Mouse (Mus musculus) spleen, adult 2 months (tissue): ENCODE results near the gene Cend1. TPM values are rescaled to one million over a fixed set of nuclear protein-coding genes. Genes with fewer than 3 reads are reported as not detected.
A peak's percentile ranks its signal among the peaks of the same experiment; 100 is the strongest.

ENCODE experiments used
- DNase-seq, 2 experiments: peaks; one replicate each; pipeline versions ENCODE4 v3.0.0 to v3.0.0-alpha.2; 2012 to 2021; ENCODE audit warnings: low spot score in 2 of 2, low read depth in 1 of 2
- H3K27ac ChIP-seq: fragments of 200-500 bp; 2 replicates; pipeline ENCODE4 v1.5.1; 2012; ENCODE audit warnings: low read length, inconsistent platforms; ENCODE audit not compliant: insufficient read depth
- H3K27me3 ChIP-seq: fragments of 200-500 bp; 2 replicates; pipeline ENCODE4 v1.6.1; 2012; ENCODE audit warnings: mild to moderate bottlenecking, moderate library complexity, low read length, inconsistent platforms; ENCODE audit not compliant: control insufficient read depth, insufficient read depth
- H3K36me3 ChIP-seq: fragments of 200-500 bp; 2 replicates; pipeline ENCODE4 v1.6.1; 2012; ENCODE audit warnings: mild to moderate bottlenecking, low read length, inconsistent platforms; ENCODE audit not compliant: control insufficient read depth, insufficient read depth
- H3K4me1 ChIP-seq: fragments of 200-500 bp; 2 replicates; pipeline ENCODE4 v1.6.1; 2011; ENCODE audit warnings: inconsistent platforms; ENCODE audit not compliant: control insufficient read depth, insufficient read depth, insufficient read length
- H3K4me3 ChIP-seq: fragments of 200-500 bp; 2 replicates; pipeline ENCODE4 v1.5.1; 2011; ENCODE audit warnings: mild to moderate bottlenecking, inconsistent platforms; ENCODE audit not compliant: insufficient read depth, insufficient read length; ENCODE audit errors: extremely low read depth
- CTCF ChIP-seq: fragments of 200-500 bp; IDR thresholded peaks from 2 replicates; pipeline ENCODE4 v1.5.1; 2011; ENCODE audit warnings: mild to moderate bottlenecking, inconsistent platforms; ENCODE audit not compliant: insufficient read depth, insufficient read length, insufficient replicate concordance; ENCODE audit errors: extremely low read depth
- POLR2A ChIP-seq: fragments of 200-500 bp; IDR thresholded peaks from 2 replicates; pipeline ENCODE4 v1.6.1; 2011; ENCODE audit warnings: low read depth, low read length, inconsistent platforms
- WGBS: fragments of 180-500 bp; shearing (Covaris S2); methylation state at CpG from one replicate; pipeline ENCODE4 v1.1.7; 2018; 5-methylcytosine and 5-hydroxymethylcytosine counted together
- polyA plus RNA-seq: library from polyadenylated mRNA; depleted of rRNA; stranded (reverse); fragments of >200 nt; gene quantifications from 2 replicates; pipeline ENCODE4 v1.2.3, GENCODE M21; 2012

The Cend1 gene
- polyA plus RNA-seq, 1 experiment: 0.11 TPM

DNA sequence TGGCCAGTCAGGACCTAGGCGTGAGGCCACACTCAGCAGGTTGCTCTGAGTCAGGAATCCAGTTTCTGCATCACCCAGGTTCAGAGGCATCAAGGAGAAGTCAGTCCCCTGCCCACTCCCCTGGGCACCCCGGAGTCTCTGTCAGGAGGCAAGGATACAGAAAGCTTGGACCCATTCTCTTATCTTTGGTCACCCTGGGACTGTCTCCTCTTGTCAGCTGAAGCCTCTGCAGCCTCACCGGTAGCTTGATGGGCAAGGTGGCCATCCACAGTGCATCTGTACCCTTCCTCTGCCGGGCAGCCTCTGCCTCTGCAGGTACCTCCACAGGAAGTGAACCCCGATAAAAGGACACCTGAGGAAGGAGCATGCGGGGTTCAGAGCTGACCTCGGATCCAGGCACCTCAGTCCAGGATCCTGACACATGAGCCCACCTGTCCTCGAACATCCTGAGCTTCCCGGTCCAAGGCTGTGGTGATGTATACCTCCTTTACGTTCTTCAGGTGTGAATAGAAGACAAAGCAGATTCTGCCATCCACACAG is 9.9 kb upstream of the Cend1 start:
- 97% methylated on average over 10 of the region's 10 CpGs for WGBS
- no peak for TF ChIP-seq POLR2A
- no peak for TF ChIP-seq CTCF
- H3K4me1 ChIP-seq: peaks cover 33% of the 10 kb centered on the region; the same call in 1 of the 2 replicates
- no peaks in the 10 kb centered on the region for H3K27me3 ChIP-seq
- DNase-seq: no peak
- no peak overlapping the region for H3K4me3 ChIP-seq
- H3K36me3 ChIP-seq: no peaks in the 10 kb centered on the region
- H3K27ac ChIP-seq: no peak overlapping the region

DNA sequence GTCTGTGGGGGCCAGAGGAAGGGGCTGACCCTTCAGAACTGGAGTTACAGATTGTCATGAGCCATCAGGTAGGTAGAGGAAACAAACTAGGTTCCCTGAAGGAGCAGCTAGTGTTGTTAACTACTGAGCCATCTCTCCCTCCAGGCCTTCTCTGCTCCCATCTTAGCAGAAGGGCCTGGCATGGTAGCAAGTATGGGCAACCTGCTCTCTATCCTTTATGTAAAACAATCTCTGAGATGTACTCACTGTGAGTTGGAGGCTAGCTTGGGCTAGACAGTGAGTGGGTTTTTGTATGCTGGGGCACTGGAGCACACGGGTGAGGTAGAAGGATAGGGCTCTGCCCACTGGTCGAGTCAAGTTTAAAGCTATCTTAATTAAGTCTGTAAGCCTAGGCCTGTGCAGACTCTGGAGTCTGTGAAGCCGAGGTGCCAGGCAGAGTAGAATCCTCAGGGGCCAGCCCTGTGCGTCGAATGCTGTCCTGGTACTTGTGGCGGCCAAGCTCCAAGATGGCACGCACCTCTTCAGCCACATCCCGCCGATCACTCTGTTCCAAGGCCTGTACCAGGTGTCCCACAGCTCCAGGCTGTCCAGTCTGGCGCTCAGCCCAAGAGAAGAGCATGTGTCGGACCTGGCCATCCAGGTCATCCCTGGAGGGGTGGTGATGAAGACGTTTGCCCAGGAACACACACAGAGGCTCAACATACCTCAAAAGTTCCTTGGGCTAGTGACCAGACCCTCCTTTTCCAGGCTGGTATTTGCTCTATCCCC is 9.1 kb upstream of the Cend1 start:
- no peak overlapping the region for H3K4me3 ChIP-seq
- TF ChIP-seq CTCF (no peak), POLR2A (no peak)
- no peaks in the 10 kb centered on the region for H3K27me3 ChIP-seq
- no peak overlapping the region for H3K27ac ChIP-seq
- H3K4me1 ChIP-seq: peaks cover 28% of the 10 kb centered on the region; the same call in 1 of the 2 replicates
- peaks cover 5% of the 10 kb centered on the region for H3K36me3 ChIP-seq
- 94% methylated on average over 12 of the region's 12 CpGs for WGBS
- no peak for DNase-seq

DNA sequence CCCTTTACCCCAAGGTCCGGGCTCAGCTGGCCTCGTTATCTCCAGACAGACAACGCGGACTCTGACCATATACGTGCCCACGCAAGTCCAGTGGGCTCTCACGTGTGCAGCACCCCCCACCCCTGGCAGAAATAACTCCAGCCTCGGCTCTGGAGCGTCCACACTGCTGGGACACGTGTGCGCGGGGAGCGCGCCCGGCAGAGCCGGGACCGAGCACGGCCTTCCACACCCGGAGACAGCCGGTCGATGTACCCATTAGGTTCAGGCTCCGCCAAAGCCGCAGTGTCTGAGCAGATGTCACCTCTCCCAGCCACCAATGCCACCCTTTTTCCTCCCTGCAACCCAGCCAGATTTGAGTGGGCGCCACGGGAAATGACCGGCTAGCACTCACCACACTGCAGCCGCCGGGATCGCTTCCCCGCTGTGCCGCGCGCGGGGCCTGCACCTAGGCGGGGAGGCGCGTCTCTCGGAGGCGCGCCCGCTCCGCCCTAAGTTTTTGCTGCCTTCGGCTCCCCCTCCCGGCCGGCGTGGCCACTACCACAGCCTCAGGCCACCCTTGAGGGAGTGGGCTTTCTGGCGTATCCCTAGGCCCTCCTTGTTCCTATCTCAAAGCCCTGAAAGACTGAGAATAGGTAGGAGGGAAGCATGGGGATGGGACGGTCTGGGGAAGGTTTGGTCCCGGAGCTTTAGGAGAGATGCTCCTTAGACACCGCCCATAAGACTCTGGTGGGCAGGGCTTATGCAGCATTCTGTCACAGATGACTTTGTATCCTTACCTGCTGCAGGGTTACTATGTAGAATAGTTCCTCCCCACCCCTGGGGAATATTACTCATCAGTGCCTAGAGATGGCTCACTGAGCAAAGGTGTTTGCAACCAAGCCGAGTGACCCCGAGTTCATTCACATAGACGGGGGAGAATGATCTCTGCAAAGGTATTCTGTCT is 8.2 kb upstream of the Cend1 start, which contains the start of gene Slc25a22:
Gene Slc25a22, minus strand, starts transcription at position 715 of the 943 bp plus-strand sequence.
- peak within 1 kb of the TSS; percentile 82 for H3K27ac ChIP-seq
- H3K27me3 ChIP-seq: no peaks in the 10 kb centered on the region
- WGBS: 8% methylated on average over 53 of the region's 53 CpGs
- peaks cover 24% of the 10 kb centered on the region; the same call in 1 of the 2 replicates for H3K4me1 ChIP-seq
- H3K36me3 ChIP-seq: peaks cover 8% of the 10 kb centered on the region
- peak in 1 of 2 experiments; percentile 82 for DNase-seq
- peak; percentile 79 for TF ChIP-seq CTCF
- peak; percentile 38 for TF ChIP-seq POLR2A
- peak within 1 kb of the TSS; percentile 87 for H3K4me3 ChIP-seq

DNA sequence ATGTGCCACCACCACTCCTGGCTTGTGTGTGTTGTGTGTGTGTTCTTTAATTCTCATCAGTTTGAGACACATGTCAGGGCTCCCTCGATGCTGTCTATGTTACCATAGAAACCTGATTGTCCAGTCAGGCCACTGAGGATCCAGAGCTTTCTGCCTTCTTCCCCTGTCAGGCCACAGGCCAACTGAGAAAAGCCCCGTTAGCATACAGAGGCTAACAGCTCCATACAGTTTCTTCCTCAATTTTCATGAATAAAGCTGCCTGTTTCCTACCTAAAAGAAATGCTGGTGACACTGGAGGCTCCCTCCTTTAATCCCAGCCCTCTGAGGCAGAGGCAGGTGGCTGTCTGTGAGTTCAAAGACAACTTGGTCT is 7.2 kb upstream of the Cend1 start:
- Histone ChIP-seq H3K4me3 (no peak overlapping the region), H3K27ac (no peak overlapping the region), H3K36me3 (peaks cover 12% of the 10 kb centered on the region), H3K4me1 (peaks cover 24% of the 10 kb centered on the region; the same call in 1 of the 2 replicates), H3K27me3 (no peaks in the 10 kb centered on the region)
- DNase-seq: no peak
- TF ChIP-seq POLR2A (no peak), CTCF (no peak)
- WGBS: 48% methylated on average over 2 of the region's 2 CpGs

DNA sequence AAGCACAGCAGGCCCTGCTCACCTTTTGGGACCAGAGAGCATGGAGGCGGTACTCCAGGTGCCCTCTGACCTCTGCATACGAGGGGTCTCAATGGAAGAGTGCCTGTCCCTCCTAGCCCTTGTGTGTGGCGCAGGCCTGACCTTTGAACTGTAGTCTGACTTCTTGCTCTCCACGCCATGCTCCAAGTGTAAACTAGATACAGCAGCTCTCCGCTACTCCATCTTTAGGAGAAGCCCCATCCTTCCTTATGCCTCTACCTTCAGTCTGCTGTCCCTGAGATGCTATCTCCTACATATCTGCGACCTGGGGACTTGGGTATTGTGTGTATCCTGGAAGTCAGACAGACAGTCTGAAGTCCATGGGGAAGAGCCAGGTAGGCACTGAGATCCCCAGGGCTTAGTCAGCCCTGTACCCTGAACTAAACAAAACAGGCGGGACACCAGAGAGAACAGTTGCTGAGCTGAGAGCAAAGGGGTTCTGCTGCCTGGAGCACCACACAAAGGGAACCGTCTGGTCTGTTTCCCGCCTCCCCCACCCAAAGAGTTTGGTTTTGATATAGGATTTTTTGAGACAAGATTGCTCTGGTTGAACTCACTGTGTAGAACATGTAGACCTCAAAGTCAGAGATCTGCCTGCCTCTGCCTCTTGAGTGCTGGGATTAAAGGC is 6.7 kb upstream of the Cend1 start:
- Histone ChIP-seq H3K36me3 (peaks cover 15% of the 10 kb centered on the region), H3K27me3 (no peaks in the 10 kb centered on the region), H3K4me1 (peaks cover 24% of the 10 kb centered on the region; the same call in 1 of the 2 replicates), H3K4me3 (no peak overlapping the region), H3K27ac (0 out of 2 replicates have a peak overlapping the region, but pooled peaks have one; percentile 28)
- WGBS: 78% methylated on average over 9 of the region's 9 CpGs
- DNase-seq: no peak
- no peak for TF ChIP-seq POLR2A
- TF ChIP-seq CTCF: no peak
